Mouse (Mus musculus) embryonic stem cell, embryonic (primary cell): ENCODE data around the gene Adgrg4.

Experiments used
- CTCF ChIA-PET, 4 experiments: fragments of 300-600 bp in 2 of 4; fragments of 350-600 bp in 2 of 4; sonication (Branson Sonifier 250); formaldehyde crosslinking; loops; one replicate each; lab custom pipeline; 2022; ENCODE audit warnings: inconsistent platforms in 2 of 4; lab: Charles Lee
- POLR2A ChIA-PET, 4 experiments: fragments of 300-600 bp in 2 of 4; fragments of 350-600 bp in 2 of 4; sonication (Branson Sonifier 250); formaldehyde crosslinking; loops; one replicate each; lab custom pipeline; 2022; ENCODE audit warnings: antibody characterized with exemption in 4 of 4, inconsistent platforms in 1 of 4; lab: Charles Lee

The Adgrg4 gene

GRCm38 (mm10) chrX:56869863-56870262 is at the start of gene Adgrg4:
Adgrg4 (plus strand) TSS chrX:56870163.
- ChIA-PET POLR2A (no interaction called here), CTCF (no interaction called here)

- ChIA-PET POLR2A (interaction anchor here in 2 of 4 experiments (0.6 to 1.3 kb wide), 3 partner anchors 20 to 1277 kb away, joined by 3 to 6 read pairs (median 4); no protein-coding TSS in a partner anchor), CTCF (interaction anchor here in 2 of 4 experiments (0.6 to 0.8 kb wide), 3 partner anchors 10 to 30 kb away, joined by 3 to 4 read pairs (median 3); no protein-coding TSS in a partner anchor)
Observed at GRCm38 (mm10) chrX:56821765-56822603, 48.0 kb upstream of the Adgrg4 start, which contains the start of gene Map7d3. Map7d3 (minus strand) TSS chrX:56822326.

GRCm38 (mm10) chrX:56827492-56827891 is 42.5 kb upstream of the Adgrg4 start:
- POLR2A ChIA-PET = no interaction called here
- CTCF ChIA-PET = no interaction called here

- POLR2A ChIA-PET = interaction anchor here in 1 of 4 experiments (1.0 kb wide), 1 partner anchor 37 kb away, joined by 3 read pairs; no protein-coding TSS in a partner anchor
- CTCF ChIA-PET = no interaction called here
Observed at GRCm38 (mm10) chrX:56835842-56836241, 34.1 kb upstream of the Adgrg4 start.

- POLR2A ChIA-PET = no interaction called here
- CTCF ChIA-PET = no interaction called here
Observed at GRCm38 (mm10) chrX:56839369-56839768, 30.6 kb upstream of the Adgrg4 start.

GRCm38 (mm10) chrX:56841255-56841654 is 28.7 kb upstream of the Adgrg4 start:
- ChIA-PET POLR2A (no interaction called here), CTCF (interaction anchor here in 1 of 4 experiments (0.6 kb wide), 1 partner anchor 537 kb away, joined by 3 read pairs; no protein-coding TSS in a partner anchor)

GRCm38 (mm10) chrX:57012891-57013290 is 142.9 kb downstream of the Adgrg4 start:
- ChIA-PET CTCF (no interaction called here), POLR2A (interaction anchor here in 1 of 4 experiments (0.6 kb wide), 1 partner anchor 19 kb away, joined by 3 read pairs; no protein-coding TSS in a partner anchor)

- ChIA-PET CTCF (no interaction called here), POLR2A (no interaction called here)
Observed at GRCm38 (mm10) chrX:57042774-57043173, 172.8 kb downstream of the Adgrg4 start, which contains the start of gene Brs3. Brs3 (plus strand) TSS chrX:57043074.

- ChIA-PET POLR2A (no interaction called here), CTCF (no interaction called here)
Observed at GRCm38 (mm10) chrX:57043869-57044268, 173.9 kb downstream of the Adgrg4 start.
